Mouse (Mus musculus): ENCODE measurements at regions not wholly inside any gene's neighbourhood (a gene's known extent, or its start where the extent isn't known, plus 50 kb on each side); places are given as distances from the start of the nearest gene placed in this dataset.

DNA sequence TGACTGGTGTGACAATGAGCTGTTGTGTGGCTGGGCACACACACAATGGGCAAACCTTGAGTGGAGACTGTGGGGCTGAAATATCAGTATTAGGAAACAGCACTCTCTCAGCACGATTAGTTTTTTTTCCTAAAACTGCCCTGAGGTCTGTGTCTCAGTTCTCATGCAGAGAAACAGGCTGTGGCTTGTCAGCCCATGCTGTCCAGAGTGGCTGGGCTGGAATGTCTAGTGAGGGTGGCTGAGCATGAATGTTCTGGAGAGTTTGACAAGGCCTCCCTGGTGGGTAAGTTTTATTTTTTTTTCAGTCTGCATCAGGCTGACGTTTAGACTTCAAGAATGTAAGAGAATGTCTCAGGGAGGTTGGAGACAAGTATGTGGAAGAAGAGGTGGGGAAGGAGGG, 226.0 kb downstream of the Hhipl2 start:
- TF ChIP-seq GATA1 (IDR thresholded peaks at IDR 0.05; ENCODE audit: borderline replicate concordance, low read length) (no peak), FLI1 (IDR thresholded peaks at IDR 0.05; ENCODE audit: low read length) (no peak)
